Mouse (Mus musculus) liver, embryonic 11.5 days (tissue): ENCODE measurements around the gene Rrp9. TPM values are rescaled to one million over a fixed set of nuclear protein-coding genes. Genes with fewer than 3 reads are reported as not detected.

Source experiments
- ATAC-seq: fragments of 200-750 bp; cut with Nextera tagmentation; replicated peaks from 2 replicates; pipeline ENCODE4 v1.8.0; 2017; ENCODE audit warnings: moderate number of reproducible peaks, mild to moderate bottlenecking, moderate TSS enrichment, moderate library complexity; ENCODE audit not compliant: low FRiP score
- DNase-seq: peaks from one replicate; pipeline ENCODE4 v3.0.0-alpha.2; 2017; ENCODE audit warnings: low spot score
- H3K27ac ChIP-seq: fragments of 300-500 bp; sonication (generic); 2 replicates; pipeline ENCODE4 v1.5.1; 2014; ENCODE audit warnings: mild to moderate bottlenecking, low read depth, low read length, control low read depth
- H3K27me3 ChIP-seq: fragments of 300-500 bp; sonication (generic); replicated peaks from 2 replicates; pipeline ENCODE4 v1.6.1; 2014; ENCODE audit warnings: low read length, mixed read lengths; ENCODE audit not compliant: control insufficient read depth, insufficient read depth
- H3K36me3 ChIP-seq: fragments of 300-500 bp; sonication (generic); 2 replicates; pipeline ENCODE4 v1.6.1; 2014; ENCODE audit warnings: mild to moderate bottlenecking, low read length, moderate library complexity, mixed read lengths; ENCODE audit not compliant: control insufficient read depth, insufficient read depth
- H3K4me1 ChIP-seq: fragments of 300-500 bp; sonication (generic); replicated peaks from 2 replicates; pipeline ENCODE4 v1.6.1; 2014; ENCODE audit warnings: low read length, mixed read lengths; ENCODE audit not compliant: control insufficient read depth, insufficient read depth
- H3K4me2 ChIP-seq: fragments of 300-500 bp; sonication (generic); 2 replicates; pipeline ENCODE4 v1.6.1; 2014; ENCODE audit warnings: mild to moderate bottlenecking, control low read depth, moderate library complexity
- H3K4me3 ChIP-seq: fragments of 300-500 bp; sonication (generic); 2 replicates; pipeline ENCODE4 v1.5.1; 2014; ENCODE audit warnings: low read depth, low read length, control low read depth
- H3K9ac ChIP-seq: fragments of 300-500 bp; sonication (generic); 2 replicates; pipeline ENCODE4 v1.6.1; 2014; ENCODE audit warnings: low read depth, low read length, control low read depth
- H3K9me3 ChIP-seq: fragments of 300-500 bp; sonication (generic); 2 replicates; pipeline ENCODE4 v1.6.1; 2016; ENCODE audit warnings: low read length, inconsistent platforms, mixed read lengths; ENCODE audit not compliant: control insufficient read depth
- WGBS: fragments of 180-500 bp; shearing (Covaris S2); extraction: QIAGEN DNeasy Blood & Tissue Kit; methylation state at CpG from one replicate; pipeline ENCODE4 v1.1.7; 2014; 5-methylcytosine and 5-hydroxymethylcytosine counted together
- polyA plus RNA-seq: library from polyadenylated mRNA; unstranded; fragments of >200 nt; fragmentation: Nextera tagmentation; extraction: Ambion mirVana; gene quantifications from 2 replicates; pipeline ENCODE4 v1.2.1, GENCODE M21; 2014

The Rrp9 gene
- polyA plus RNA-seq, 1 experiment from 2014 or later: 92.8 TPM

- H3K4me2 ChIP-seq: no peak overlapping the region
- H3K27me3 ChIP-seq: peaks cover 22% of the 10 kb centered on the region
- no peak overlapping the region for H3K9ac ChIP-seq
- peaks cover 15% of the 10 kb centered on the region for H3K36me3 ChIP-seq
- H3K4me3 ChIP-seq: no peak overlapping the region
- DNase-seq: no peak
- WGBS: 85% methylated on average over 18 of the region's 18 CpGs
- H3K4me1 ChIP-seq: peaks cover 24% of the 10 kb centered on the region
- no peak overlapping the region for H3K27ac ChIP-seq
- H3K9me3 ChIP-seq: no peaks in the 10 kb centered on the region
- no peak for ATAC-seq
Observed at GRCm38 (mm10) chr9:106460401-106461025, 15.2 kb upstream of the Rrp9 start.

- Histone ChIP-seq H3K4me1 (peaks cover 20% of the 10 kb centered on the region), H3K9me3 (no peaks in the 10 kb centered on the region), H3K4me2 (no peak overlapping the region), H3K36me3 (peaks cover 15% of the 10 kb centered on the region), H3K27me3 (peaks cover 27% of the 10 kb centered on the region), H3K4me3 (no peak overlapping the region), H3K27ac (no peak overlapping the region), H3K9ac (no peak overlapping the region)
- WGBS: 84% methylated on average over 9 of the region's 9 CpGs
- no peak for DNase-seq
- ATAC-seq: no peak
Observed at GRCm38 (mm10) chr9:106461026-106461415, 14.7 kb upstream of the Rrp9 start.

- H3K4me2 ChIP-seq: no peak overlapping the region
- no peaks in the 10 kb centered on the region for H3K9me3 ChIP-seq
- no peak overlapping the region for H3K4me3 ChIP-seq
- peaks cover 11% of the 10 kb centered on the region for H3K4me1 ChIP-seq
- DNase-seq: no peak
- no peak for ATAC-seq
- H3K36me3 ChIP-seq: peaks cover 15% of the 10 kb centered on the region
- H3K27ac ChIP-seq: no peak overlapping the region
- H3K9ac ChIP-seq: no peak overlapping the region
- WGBS: 84% methylated on average over 16 of the region's 16 CpGs
- H3K27me3 ChIP-seq: peaks cover 29% of the 10 kb centered on the region
Observed at GRCm38 (mm10) chr9:106461641-106462429, 13.9 kb upstream of the Rrp9 start.

- WGBS: 84% methylated on average over 12 of the region's 12 CpGs
- H3K4me1 ChIP-seq: peaks cover 7% of the 10 kb centered on the region
Observed at GRCm38 (mm10) chr9:106462430-106462800, 13.3 kb upstream of the Rrp9 start.

GRCm38 (mm10) chr9:106463122-106464063 is 12.4 kb upstream of the Rrp9 start:
- H3K27me3 ChIP-seq: peaks cover 29% of the 10 kb centered on the region
- H3K27ac ChIP-seq: no peak overlapping the region
- 86% methylated on average over 21 of the region's 21 CpGs for WGBS
- peaks cover 15% of the 10 kb centered on the region for H3K36me3 ChIP-seq
- ATAC-seq: no peak
- no peaks in the 10 kb centered on the region for H3K9me3 ChIP-seq
- DNase-seq: no peak
- H3K9ac ChIP-seq: no peak overlapping the region
- no peak overlapping the region for H3K4me2 ChIP-seq
- peaks cover 7% of the 10 kb centered on the region for H3K4me1 ChIP-seq
- H3K4me3 ChIP-seq: no peak overlapping the region

More at GRCm38 (mm10) chr9:106462430-106462800, 13.3 kb upstream of the Rrp9 start:
- Histone ChIP-seq H3K9me3 (no peaks in the 10 kb centered on the region), H3K27ac (no peak overlapping the region), H3K4me2 (no peak overlapping the region), H3K27me3 (peaks cover 29% of the 10 kb centered on the region), H3K36me3 (peaks cover 15% of the 10 kb centered on the region), H3K9ac (no peak overlapping the region), H3K4me3 (no peak overlapping the region)
- DNase-seq (no peak), ATAC-seq (no peak)

GRCm38 (mm10) chr9:106464751-106465541 is 10.8 kb upstream of the Rrp9 start:
- ATAC-seq (peak; percentile 35), DNase-seq (peak; percentile 65)
- Histone ChIP-seq H3K4me3 (peak overlapping the region; percentile 52), H3K27ac (no peak overlapping the region), H3K4me1 (peaks cover 7% of the 10 kb centered on the region), H3K4me2 (peak overlapping the region; percentile 81), H3K27me3 (peaks cover 29% of the 10 kb centered on the region), H3K9me3 (no peaks in the 10 kb centered on the region), H3K9ac (peak overlapping the region; percentile 52), H3K36me3 (peaks cover 15% of the 10 kb centered on the region)
- WGBS: 5% methylated on average over 98 of the region's 99 CpGs

GRCm38 (mm10) chr9:106465571-106466200 is 10.1 kb upstream of the Rrp9 start, which contains the start of gene Gpr62:
Gpr62 (minus strand) TSS chr9:106465938.
- Histone ChIP-seq H3K27ac (no peak within 1 kb of the TSS), H3K9ac (peak within 1 kb of the TSS; percentile 52), H3K27me3 (peaks cover 29% of the 10 kb centered on the region), H3K36me3 (peaks cover 13% of the 10 kb centered on the region; the same call in 1 of the 2 replicates), H3K9me3 (no peaks in the 10 kb centered on the region), H3K4me1 (peaks cover 7% of the 10 kb centered on the region), H3K4me3 (peak within 1 kb of the TSS; percentile 52), H3K4me2 (peak within 1 kb of the TSS; percentile 81)
- 40% methylated on average over 26 of the region's 26 CpGs for WGBS
- DNase-seq: no peak
- ATAC-seq: no peak
